In the genomic region with DNA sequence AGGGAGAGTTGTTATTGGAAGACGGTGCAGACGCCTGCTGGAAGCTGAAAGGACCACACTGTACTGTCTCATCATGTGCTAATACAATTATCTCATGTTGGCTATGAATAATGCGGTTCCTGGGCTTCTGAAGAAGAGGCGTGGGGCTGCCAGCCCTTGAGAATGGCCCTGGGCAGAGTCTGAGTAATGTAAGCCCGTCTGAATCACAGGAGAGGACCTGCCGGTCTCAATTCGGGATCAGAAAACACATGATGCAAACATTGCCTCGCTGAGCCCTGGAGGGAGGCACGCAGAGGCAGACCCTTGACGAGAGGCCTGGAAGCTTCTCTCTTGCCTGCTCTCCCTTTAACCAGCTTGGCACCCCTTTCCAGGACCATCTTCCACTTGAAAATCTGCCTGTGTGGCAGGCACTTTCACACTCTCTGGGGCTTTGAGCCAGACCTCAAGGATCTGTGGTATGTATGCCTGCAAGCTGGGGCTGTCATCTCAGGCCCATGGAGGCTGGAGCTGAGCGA, we compare ENCODE assay signal across 10 mouse cellular contexts. TPM values are rescaled to one million over a fixed set of nuclear protein-coding genes. Genes with fewer than 3 reads are reported as not detected.
DNase-seq lines count a peak whose midpoint lies in the region; ATAC-seq and TF ChIP-seq lines count a peak whose summit lies in the region.
"Had no signal": no experiment of that assay in that cellular context is flagged by ENCODE, and none has a peak within 500 bp of the region (broad histone marks: within the 10 kb centered on the region; RNA-seq: fewer than 3 reads in every experiment).

No protein-coding gene starts in this region.

- no peak overlapping the region for H3K9ac ChIP-seq in forebrain, embryonic 15.5 days (replicated peaks)
- no peak overlapping the region for H3K9ac ChIP-seq in intestine, embryonic 15.5 days
- H3K9ac ChIP-seq: neural tube, embryonic 12.5 days had no signal

- no peak for DNase-seq in forebrain, embryonic 10.5 days (ENCODE audit: extremely low spot score, low spot score)
- DNase-seq in retina, postnatal 1 day, result peak; percentile 37
- no peak for DNase-seq in retina, embryonic 14.5 days (ENCODE audit: low spot score)
- no peak for DNase-seq in urinary bladder, adult 2 months (ENCODE audit: low spot score)
- no peak for DNase-seq in left cerebral cortex, postnatal 4 days
- no peak for DNase-seq in kidney, adult 2 months

- H3K4me2 ChIP-seq in forebrain, embryonic 15.5 days (replicated peaks), result no peak overlapping the region
- H3K4me2 ChIP-seq in intestine, embryonic 15.5 days (replicated peaks), result no peak overlapping the region
- H3K4me2 ChIP-seq: neural tube, embryonic 12.5 days had no signal

- TF ChIP-seq CTCF in kidney, adult 2 months (conservative IDR thresholded peaks at IDR 0.05; ENCODE audit: insufficient read depth, insufficient read length, low read depth, low read length), result no peak

- H3K36me3 ChIP-seq in forebrain, embryonic 15.5 days, result no peaks in the 10 kb centered on the region
- H3K36me3 ChIP-seq in forebrain, embryonic 10.5 days (replicated peaks), result no peaks in the 10 kb centered on the region
- H3K36me3 ChIP-seq in intestine, embryonic 15.5 days, result no peaks in the 10 kb centered on the region
- H3K36me3 ChIP-seq in kidney, adult 2 months (ENCODE audit: control insufficient read depth, insufficient read depth, low read length), result no peaks in the 10 kb centered on the region
- H3K36me3 ChIP-seq: neural tube, embryonic 12.5 days had no signal

- H3K4me3 ChIP-seq in forebrain, embryonic 15.5 days, result no peak overlapping the region
- no peak overlapping the region for H3K4me3 ChIP-seq in forebrain, embryonic 10.5 days
- H3K4me3 ChIP-seq in intestine, embryonic 15.5 days (replicated peaks), result no peak overlapping the region
- H3K4me3 ChIP-seq in kidney, adult 2 months (ENCODE audit: insufficient read depth, low read depth, low read length), result no peak overlapping the region
- H3K4me3 ChIP-seq: neural tube, embryonic 12.5 days had no signal

- peak overlapping the region; percentile 70 for H3K27ac ChIP-seq in forebrain, embryonic 15.5 days (replicated peaks)
- no peak overlapping the region for H3K27ac ChIP-seq in forebrain, embryonic 10.5 days
- H3K27ac ChIP-seq in intestine, embryonic 15.5 days, result peak overlapping the region; percentile 69
- no peak overlapping the region for H3K27ac ChIP-seq in kidney, adult 2 months (ENCODE audit: insufficient read depth, low read depth, low read length)
- H3K27ac ChIP-seq: neural tube, embryonic 12.5 days had no signal

- 58% methylated on average over 11 of the region's 11 CpGs for WGBS in forebrain, embryonic 15.5 days
- WGBS in forebrain, embryonic 10.5 days, result 87% methylated on average over 11 of the region's 11 CpGs
- WGBS in intestine, embryonic 15.5 days, result 70% methylated on average over 11 of the region's 11 CpGs
- WGBS in kidney, adult 2 months, result 94% methylated on average over 11 of the region's 11 CpGs

- peak; percentile 18; the same call in 1 of the 2 replicates for ATAC-seq in forebrain, embryonic 15.5 days (replicated peaks)
- 0 out of 2 replicates have a peak, but pooled peaks have one; percentile 27 for ATAC-seq in intestine, embryonic 15.5 days

- intact Hi-C loops in left cerebral cortex, postnatal 4 days (cut with DNase I), result loop anchor here (5.0 to 10.0 kb wide), 2 partner anchors 64 to 232 kb away; no protein-coding TSS in a partner anchor

- H3K4me1 ChIP-seq in forebrain, embryonic 15.5 days, result peaks cover 29% of the 10 kb centered on the region
- peaks cover 21% of the 10 kb centered on the region for H3K4me1 ChIP-seq in forebrain, embryonic 10.5 days
- H3K4me1 ChIP-seq in intestine, embryonic 15.5 days (replicated peaks), result peaks cover 22% of the 10 kb centered on the region
- peaks cover 24% of the 10 kb centered on the region for H3K4me1 ChIP-seq in kidney, adult 2 months (ENCODE audit: control insufficient read depth, insufficient read depth, low read length)

- H3K27me3 ChIP-seq in forebrain, embryonic 15.5 days, result no peaks in the 10 kb centered on the region
- H3K27me3 ChIP-seq in forebrain, embryonic 10.5 days (ENCODE audit: poor library complexity, severe bottlenecking), result no peaks in the 10 kb centered on the region
- H3K27me3 ChIP-seq in intestine, embryonic 15.5 days (replicated peaks), result no peaks in the 10 kb centered on the region
- H3K27me3 ChIP-seq in kidney, adult 2 months (replicated peaks; ENCODE audit: control insufficient read depth, insufficient read depth, low read length), result no peaks in the 10 kb centered on the region
- H3K27me3 ChIP-seq: CH12.LX; neural tube, embryonic 12.5 days had no signal

- no peak for TF ChIP-seq POLR2A in kidney, adult 2 months (IDR thresholded peaks at IDR 0.05; ENCODE audit: low read depth, low read length)

- H3K9me3 ChIP-seq in forebrain, embryonic 15.5 days, result no peaks in the 10 kb centered on the region
- no peaks in the 10 kb centered on the region for H3K9me3 ChIP-seq in forebrain, embryonic 10.5 days
- H3K9me3 ChIP-seq in intestine, embryonic 15.5 days, result no peaks in the 10 kb centered on the region
- H3K9me3 ChIP-seq: neural tube, embryonic 12.5 days had no signal

RNA-seq across cellular contexts. Expression of a gene that starts 48.3 kb away (rescaled TPM):
- 1.6 and 1.9 TPM in 2 replicates for polyA plus RNA-seq in forebrain, embryonic 15.5 days (2015; fragmentation: Nextera tagmentation; extraction: Ambion mirVana)
- 1.9 and 2.3 TPM in 2 replicates for polyA plus RNA-seq in forebrain, embryonic 10.5 days (2016; fragmentation: Nextera tagmentation; extraction: Ambion mirVana)
- 3.0 and 3.1 TPM in 2 replicates for polyA plus RNA-seq in intestine, embryonic 15.5 days (2015; fragmentation: Nextera tagmentation; extraction: Ambion mirVana)
- 3.5 and 3.9 TPM in 2 replicates for polyA plus RNA-seq in urinary bladder, adult 2 months (2012; rRNA removed)
- total RNA-seq in left cerebral cortex, postnatal 4 days (2021), result 1 to 10 TPM; 4.8 to 4.9 TPM
- 2.7 and 3.2 TPM in 2 replicates for polyA plus RNA-seq in kidney, adult 2 months (2012; rRNA removed)

Comparison
In these comparisons a context has a peak if more than half of its experiments do, and no peak if none do; other contexts are left out.
1. H3K27ac ChIP-seq: peak in forebrain, embryonic 15.5 days (single experiment) and intestine, embryonic 15.5 days (single experiment); none in forebrain, embryonic 10.5 days (single experiment) and kidney, adult 2 months (single experiment).